Mouse (Mus musculus) cerebellum, adult 2 months (tissue): ENCODE measurements around the gene Ctrl.

Source experiments
- CTCF ChIP-seq: fragments of 200-500 bp; IDR thresholded peaks from 2 replicates; pipeline ENCODE4 v1.5.1; 2011; ENCODE audit warnings: low read depth, mild to moderate bottlenecking, control low read depth, low read length, moderate library complexity, borderline replicate concordance; ENCODE audit not compliant: insufficient read depth
- POLR2A ChIP-seq: fragments of 200-500 bp; IDR thresholded peaks from 2 replicates; pipeline ENCODE4 v1.6.1; 2011; ENCODE audit warnings: low read length, control low read depth, borderline replicate concordance; ENCODE audit not compliant: insufficient read depth

- no peak for TF ChIP-seq POLR2A
- no peak for TF ChIP-seq CTCF
These were observed 42.8 kb downstream of the Ctrl start for GRCm38 (mm10) chr8:105890870-105891269.
